Mouse (Mus musculus) ovary, postnatal 36 days (tissue): ENCODE measurements around the gene Ccdc77.
A peak's percentile ranks its signal among the peaks of the same experiment; 100 is the strongest.
"Not testable (repeated sequence)": the region's sequence is repeated elsewhere in the genome, so short reads cannot be mapped to it uniquely, and the experiment has no call there.

Experiments
- DNase-seq: peaks from one replicate; pipeline ENCODE4 v3.0.0; 2022; ENCODE audit warnings: low spot score, mixed read lengths

Ccdc77 gene

GRCm38 (mm10) chr6:120309787-120310186 is 54.4 kb downstream of the Ccdc77 start:
- DNase-seq = no peak

- no peak for DNase-seq
These were observed 54.8 kb downstream of the Ccdc77 start for GRCm38 (mm10) chr6:120309338-120309737.

GRCm38 (mm10) chr6:120306859-120307594 is 57.1 kb downstream of the Ccdc77 start:
- DNase-seq = no peak

- peak; percentile 10 for DNase-seq
These were observed 61.3 kb downstream of the Ccdc77 start for GRCm38 (mm10) chr6:120302755-120303316.

GRCm38 (mm10) chr6:120301137-120301536 is 63.0 kb downstream of the Ccdc77 start:
- peak; percentile 27 for DNase-seq

GRCm38 (mm10) chr6:120296589-120296988 is 67.6 kb downstream of the Ccdc77 start:
- not testable (repeated sequence) for DNase-seq

- DNase-seq = no peak
These were observed 69.4 kb downstream of the Ccdc77 start for GRCm38 (mm10) chr6:120294785-120295133.

GRCm38 (mm10) chr6:120294056-120294784 is 70.0 kb downstream of the Ccdc77 start, which contains the start of the genes D330020A13Rik and B4galnt3:
TSS of gene D330020A13Rik (plus strand) at chr6:120294364.
TSS of gene B4galnt3 (minus strand) at chr6:120294559.
- peak; percentile 46 for DNase-seq

- DNase-seq = no peak
These were observed 72.7 kb downstream of the Ccdc77 start for GRCm38 (mm10) chr6:120291396-120292009.

- DNase-seq = no peak
These were observed 74.7 kb downstream of the Ccdc77 start for GRCm38 (mm10) chr6:120289430-120289829.

- DNase-seq = no peak
These were observed 75.6 kb downstream of the Ccdc77 start for GRCm38 (mm10) chr6:120288541-120288940.

- DNase-seq = no peak
These were observed 76.9 kb downstream of the Ccdc77 start for GRCm38 (mm10) chr6:120287279-120287678.

- DNase-seq = no peak
These were observed 87.2 kb downstream of the Ccdc77 start for GRCm38 (mm10) chr6:120276874-120277449.

GRCm38 (mm10) chr6:120275301-120275700 is 88.9 kb downstream of the Ccdc77 start:
- DNase-seq = no peak

- no peak for DNase-seq
These were observed 89.3 kb downstream of the Ccdc77 start for GRCm38 (mm10) chr6:120274887-120275286.
